Mouse (Mus musculus): ENCODE data around the gene Mipep.

Mipep gene

DNA sequence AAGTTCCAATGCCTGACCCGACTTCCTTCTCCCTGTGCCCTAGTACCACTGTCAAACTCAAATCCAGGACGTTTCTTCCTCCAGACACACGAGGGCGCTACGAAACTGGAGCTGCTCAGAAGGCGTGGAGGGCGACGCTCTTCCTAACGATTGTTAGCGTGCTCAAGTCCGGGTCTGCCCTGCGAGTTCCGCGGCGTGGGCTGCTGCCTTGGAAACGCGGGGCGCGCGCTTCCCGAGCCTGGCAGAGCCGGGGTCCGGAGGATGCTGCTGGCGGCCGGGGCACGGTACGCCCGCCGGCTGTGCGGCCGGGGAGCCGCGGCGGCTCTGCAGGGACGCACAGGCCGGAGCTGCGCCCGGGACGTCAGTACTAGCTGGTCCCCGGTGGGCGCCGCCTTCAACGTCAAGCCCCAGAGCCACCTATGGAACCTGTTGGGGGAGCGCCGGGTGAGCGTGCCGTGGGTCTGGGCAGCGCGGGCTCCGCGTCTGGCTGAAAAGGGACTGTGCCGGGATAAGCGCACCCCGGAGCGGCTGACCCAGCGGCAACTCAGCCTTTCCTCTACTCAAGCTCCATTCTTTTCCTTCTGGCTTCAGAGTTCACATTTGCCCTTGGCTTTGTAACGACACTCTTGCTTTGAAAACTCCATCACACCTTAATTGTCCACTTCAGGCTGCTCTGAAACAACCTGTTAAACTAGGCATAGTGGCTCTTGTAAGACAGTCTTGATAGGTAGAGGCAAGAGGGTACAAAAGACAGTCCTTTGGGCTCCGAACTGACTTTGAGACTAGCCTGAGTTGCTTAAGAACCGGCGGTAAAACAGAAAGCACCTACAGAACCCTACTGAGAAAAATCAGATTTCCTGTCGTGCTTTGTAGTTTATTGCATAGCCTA is at the start of gene Mipep:
Gene Mipep (plus strand): TSS at position 147 of the 889 bp plus-strand sequence.
- peak; percentile 92 for DNase-seq (ENCODE audit: low read depth, low spot score)

DNA sequence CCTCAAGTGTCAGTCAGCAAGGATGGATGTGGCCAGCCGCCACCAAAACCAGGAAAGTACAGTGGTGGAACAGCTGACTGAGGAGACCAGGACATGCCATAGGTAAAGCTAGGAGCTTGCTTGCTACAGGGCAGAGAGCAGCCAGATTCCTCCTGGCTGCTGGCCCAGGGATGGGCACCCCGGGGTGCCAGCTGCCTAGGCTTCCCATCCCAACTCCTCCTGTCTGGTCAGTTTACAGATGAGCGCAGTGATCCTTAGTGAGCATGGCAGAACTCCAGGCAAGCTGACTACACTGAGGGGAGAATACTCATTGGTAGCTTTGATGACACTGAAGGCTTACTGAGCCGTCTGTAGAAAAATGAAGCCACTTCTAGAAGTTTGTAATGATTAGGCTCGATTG is 49.2 kb upstream of the Mipep start:
- DNase-seq (ENCODE audit: low read depth, low spot score): no peak

DNA sequence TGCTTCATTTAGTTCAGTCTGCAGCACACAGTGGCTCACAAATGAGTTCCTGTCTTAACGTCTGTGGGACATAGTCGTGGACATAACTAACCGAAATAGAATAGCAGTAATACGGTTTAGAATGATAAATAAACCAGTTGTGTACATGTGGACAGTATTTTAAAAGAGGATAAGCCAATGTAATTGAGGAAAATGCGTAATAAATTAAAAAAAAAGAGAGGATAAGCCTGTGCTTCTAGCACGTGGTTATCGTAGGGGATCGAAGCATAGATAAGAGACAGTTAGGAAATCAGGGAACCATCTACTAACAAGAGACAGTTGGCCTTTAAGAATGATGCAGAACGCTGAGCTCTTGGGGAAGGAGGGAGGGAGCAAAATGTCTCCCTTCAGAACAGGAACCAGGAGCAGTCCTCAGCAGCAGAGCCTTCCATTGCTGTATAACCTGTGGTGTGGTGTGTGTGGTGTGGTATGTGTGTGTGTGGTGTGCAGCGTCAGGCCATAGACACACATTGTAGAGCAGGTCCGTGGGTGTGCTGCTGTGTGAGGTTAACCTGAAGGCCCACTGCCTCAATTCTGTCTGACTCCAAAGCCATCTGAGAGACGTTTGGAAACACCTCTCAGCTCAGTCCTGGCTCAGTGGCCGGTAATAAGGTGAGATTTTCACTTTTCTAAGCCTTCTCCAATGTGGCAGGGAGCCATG is 48.4 kb upstream of the Mipep start:
- DNase-seq (ENCODE audit: low read depth, low spot score): no peak

DNA sequence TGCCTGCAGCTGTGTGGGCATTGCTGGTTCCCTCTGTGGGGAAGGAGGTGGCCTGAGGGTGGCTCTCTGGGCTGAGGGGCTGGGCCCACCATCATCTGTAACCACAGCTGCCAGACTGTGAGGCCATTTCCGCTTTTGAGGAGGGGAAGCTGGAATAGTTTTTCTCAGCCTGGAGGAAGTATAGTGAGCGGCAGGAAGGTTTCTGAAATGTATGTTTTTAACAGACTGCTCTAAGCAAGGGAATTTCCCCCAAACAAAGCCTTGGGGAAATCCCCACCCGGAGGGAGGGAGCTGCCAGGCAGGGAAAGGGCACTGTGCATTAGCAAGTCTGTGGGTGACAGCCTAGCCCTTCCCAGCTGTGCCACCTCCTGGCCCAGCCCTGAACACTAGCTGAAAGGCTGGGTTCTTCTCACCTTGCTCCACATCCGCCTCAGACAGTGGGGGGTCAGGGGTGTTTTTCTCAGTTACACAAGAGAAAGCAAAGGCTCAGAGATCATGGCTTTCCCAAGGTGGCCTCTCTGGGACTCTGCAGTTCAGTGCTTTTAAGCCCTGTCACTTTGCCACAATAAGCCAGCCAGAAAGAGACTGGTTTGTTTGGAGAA is 47.7 kb upstream of the Mipep start:
- DNase-seq (ENCODE audit: low read depth, low spot score): peak; percentile 26

DNA sequence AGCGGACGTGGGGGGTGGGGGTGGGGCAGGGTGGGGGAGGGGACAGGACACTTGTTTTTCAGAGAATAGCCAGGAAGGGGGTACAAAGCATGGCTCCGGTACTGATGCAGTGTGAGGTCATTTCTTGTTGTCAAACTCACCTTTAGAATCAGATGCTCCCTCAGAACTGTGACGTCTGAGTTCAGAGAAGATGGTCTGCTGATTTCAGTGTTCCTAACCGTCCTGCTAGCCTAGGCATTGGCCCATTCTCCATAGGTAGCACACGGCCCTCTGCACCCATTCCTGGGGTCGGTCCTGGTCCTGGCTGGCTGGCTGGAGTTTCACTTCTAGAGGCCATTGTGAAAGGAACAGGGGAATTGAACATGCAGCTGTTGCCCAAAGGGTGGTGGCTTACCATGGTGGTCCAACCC is 47.2 kb upstream of the Mipep start:
- no peak for DNase-seq (ENCODE audit: low read depth, low spot score)

DNA sequence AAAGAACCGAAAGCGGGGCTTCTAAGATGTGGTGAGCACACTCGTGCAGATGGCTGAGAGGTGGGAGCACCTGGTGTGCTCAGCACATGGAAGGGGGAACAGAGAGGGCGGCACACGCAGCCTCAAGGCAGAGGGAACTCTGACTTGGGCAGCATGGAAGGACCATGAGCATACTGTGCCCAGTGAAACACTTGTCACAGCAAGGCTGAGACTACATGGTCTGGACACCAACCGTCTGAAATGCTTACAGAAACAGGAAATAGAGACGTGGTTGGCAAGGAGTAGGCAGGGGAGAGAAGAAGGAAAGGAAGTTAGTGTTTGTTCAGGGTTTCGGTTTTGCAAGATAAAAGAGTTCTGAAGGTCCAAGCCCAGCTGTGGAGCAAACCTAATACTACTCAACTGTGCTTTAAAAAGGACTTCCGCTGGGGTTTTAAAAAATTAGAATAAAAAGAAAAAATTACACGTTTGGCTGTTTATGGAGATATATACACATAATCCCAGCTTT is 45.9 kb upstream of the Mipep start:
- DNase-seq (ENCODE audit: low read depth, low spot score): no peak

DNA sequence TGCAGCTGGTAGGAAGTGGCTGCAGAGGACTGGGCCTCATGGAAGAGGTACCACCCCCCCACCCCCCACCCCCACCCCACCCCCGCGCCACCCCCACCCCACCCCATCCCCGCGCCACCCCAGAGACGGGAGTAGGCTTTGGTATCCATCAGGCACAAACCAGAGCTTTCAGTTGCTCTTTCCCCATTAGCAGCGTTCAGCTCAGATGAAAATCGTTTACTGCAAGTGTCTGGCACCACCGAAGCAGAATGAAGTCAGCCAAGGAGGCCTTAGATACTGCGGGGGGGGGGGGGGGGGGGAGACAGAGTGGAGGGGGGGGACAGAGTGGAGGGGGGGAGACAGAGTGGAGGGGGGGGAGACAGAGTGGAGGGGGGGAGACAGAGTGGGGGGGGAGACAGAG is 45.2 kb upstream of the Mipep start:
- DNase-seq (ENCODE audit: low read depth, low spot score): no peak

DNA sequence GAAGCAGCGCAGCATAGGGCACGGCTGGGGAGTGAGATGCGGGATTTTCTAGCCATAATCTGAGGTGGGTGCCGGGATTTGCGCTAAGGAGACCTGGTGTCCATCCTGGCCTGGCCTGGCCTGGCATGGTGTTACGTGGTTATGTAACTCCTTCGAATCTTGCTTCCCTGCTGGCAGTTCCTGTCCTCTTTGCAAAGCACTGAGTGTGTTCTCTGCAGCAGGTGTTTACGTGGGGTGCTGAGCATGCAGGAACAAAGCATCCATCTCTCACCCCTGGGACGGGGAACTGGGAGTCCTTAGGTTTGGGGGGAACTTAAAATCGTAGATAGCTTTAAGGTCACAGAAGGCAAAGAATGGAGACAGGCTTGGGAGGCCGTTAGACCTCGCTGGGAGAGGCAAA is 44.8 kb upstream of the Mipep start:
- DNase-seq (ENCODE audit: low read depth, low spot score): no peak

DNA sequence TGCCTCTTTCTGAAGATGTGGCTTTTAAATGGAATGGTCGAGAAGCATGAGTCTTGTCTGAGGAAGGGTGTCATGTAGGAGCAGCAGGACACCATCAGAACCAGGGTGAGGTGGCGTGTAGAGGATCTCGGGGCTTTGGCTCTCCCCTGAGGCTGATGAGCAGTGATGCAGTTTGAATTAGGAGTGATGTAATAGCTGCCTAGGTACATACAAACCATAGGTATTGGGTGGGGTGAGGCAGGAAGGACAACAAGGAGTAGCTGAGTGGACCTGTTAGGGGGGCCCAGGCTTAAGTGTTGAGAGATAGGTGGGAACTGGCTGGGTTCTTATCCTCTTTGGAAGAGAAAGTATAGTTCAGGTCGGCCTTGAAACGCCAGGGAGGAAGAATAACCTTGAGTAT is 43.9 kb upstream of the Mipep start:
- no peak for DNase-seq (ENCODE audit: low read depth, low spot score)

DNA sequence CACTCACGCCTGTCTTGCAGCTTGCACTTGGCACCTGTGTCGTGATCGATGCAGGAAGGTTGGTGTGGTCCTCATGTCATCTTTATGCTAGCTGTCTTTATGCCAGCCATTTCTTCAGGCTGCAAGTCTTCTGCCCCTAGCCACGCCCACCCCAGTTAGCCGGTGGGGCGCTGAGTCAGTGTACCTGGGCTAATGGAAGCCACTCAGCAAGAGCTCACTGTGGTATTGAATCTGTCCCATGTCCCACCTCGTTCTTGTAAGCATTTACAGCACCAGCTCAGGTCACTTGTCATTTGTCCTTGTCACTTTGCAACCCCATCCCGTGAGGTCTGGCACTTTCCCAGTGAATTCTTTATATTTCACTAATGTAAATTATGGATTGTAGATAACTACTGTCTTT is 43.3 kb upstream of the Mipep start:
- DNase-seq (ENCODE audit: low read depth, low spot score): no peak

DNA sequence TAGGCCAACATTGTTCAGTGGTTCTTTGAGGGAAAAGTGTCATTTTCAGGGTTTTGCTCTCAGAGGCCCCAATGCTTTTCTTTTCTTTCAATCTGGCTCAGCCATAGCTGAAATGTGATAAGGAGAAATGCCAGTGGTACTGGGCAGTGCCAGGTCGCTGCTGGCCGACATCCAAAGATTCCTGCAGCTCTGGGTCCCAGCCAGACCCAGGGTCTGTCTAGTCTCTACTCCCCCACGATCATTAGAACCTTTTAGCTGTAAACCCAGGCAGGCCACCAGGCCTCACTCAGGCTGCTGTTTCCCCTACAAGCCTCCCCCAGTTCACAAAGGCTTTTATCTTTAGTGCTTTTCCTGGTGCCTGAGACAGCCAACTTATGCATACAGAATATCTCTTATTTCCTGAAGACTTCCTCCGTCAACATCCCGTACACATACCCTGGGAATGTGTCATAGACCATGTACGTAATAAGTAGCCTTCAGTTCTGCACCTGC is 42.8 kb upstream of the Mipep start:
- no peak for DNase-seq (ENCODE audit: low read depth, low spot score)

DNA sequence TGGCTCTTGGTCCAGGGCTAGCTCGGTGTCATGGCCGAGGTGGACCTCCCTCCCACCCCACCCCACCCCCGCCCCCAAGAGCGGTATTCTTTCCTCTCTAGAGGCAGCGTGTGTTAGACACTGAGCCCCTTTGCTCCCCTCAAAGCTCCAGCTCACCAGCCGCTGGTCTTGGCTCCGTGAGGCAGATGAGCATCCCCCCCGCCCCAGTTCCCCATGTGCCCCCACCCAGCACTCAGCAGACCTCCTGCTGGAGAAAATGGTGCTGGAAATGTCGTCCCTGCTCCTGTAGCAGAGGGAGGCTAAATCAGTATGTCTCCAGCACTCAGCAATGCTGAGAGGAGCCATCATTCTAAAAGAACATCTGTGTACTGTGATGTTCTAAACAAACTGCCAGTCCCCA is 40.7 kb upstream of the Mipep start:
- DNase-seq (ENCODE audit: low read depth, low spot score): no peak

DNA sequence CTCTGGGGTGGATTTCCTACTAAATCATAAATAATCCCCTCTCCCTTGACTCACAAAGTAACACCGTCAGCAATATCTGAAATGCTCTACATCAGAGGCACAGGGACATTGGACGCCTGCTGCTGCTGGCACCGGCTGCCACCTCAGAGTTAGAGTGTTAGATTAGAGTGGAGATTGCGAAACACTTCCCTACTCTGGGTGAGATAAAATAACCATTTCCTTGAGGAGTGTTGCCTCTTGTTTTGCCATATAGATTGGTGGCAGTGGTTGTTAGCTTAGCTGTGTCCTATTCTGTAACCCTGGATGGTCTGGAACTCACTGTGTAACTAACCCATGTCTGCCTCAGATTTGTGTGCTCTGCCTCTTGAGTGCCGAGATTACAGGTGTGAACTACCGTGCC is 39.2 kb upstream of the Mipep start:
- no peak for DNase-seq (ENCODE audit: low read depth, low spot score)

DNA sequence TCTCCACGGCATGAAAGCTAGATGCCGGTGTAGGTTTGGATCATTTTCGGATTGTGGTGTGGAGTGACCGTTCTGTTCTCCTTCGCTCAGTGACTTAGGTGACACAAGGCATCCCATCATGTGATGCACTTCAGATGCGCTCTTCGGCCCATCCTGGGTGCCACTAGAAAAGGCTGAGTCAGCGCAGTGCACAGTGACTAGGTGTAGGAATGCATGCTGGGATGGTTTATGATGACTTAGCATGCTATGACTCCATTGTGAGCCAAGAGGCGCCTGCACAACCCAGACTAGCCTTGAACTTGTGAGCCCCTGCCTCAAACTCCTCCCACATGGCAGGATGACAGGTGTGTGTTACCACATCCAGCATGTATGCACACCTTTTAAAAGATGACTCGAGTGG is 38.2 kb upstream of the Mipep start:
- DNase-seq (ENCODE audit: low read depth, low spot score): no peak

DNA sequence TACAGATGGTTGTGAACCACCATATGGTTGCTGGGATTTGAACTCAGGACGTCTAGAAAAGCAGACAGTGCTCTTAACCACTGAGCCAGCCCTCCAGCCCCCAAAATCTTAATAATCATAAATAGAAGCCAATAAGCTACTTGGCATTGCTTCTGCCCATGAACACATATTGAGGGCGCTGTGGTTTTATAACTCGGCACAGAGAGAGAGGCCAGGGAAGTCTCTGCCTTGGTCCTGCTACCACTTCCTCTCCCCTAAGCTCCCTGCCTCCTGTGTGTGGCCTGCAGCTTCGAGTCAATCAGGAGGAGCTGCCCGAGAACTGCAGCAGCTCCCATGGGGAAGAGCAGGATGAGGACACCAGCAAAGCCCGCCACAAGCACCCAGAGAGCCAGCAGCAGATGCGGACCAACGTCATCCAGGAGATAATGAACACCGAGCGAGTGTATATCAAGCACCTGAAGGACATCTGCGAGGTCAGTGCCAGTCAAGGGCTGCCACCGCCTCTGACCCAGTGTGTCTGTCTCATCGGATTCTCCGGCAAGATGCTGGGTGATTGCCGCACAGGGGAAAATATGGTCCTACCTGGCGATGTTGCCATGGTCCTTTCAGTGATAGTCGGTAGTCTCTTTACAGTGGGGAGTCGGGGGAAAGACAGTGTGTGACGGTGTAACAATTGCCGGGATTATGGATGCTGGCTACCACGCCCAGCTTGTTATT is 37.1 kb upstream of the Mipep start:
- DNase-seq (ENCODE audit: low read depth, low spot score): no peak

DNA sequence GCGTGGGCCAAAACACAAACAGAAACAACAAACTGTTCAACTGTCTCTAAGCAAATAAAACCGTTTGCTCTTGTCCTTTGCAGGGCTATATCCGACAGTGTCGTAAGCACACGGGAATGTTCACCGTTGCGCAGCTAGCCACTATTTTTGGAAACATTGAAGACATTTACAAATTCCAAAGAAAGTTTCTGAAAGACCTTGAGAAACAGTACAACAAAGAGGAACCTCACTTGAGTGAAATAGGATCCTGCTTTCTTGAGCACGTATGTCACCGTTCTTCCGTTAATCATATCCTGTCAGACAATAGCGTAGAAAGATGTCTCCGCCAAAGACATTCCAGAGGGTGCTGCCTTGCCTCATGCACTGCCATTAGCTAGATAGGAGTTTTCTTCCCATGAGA is 34.5 kb upstream of the Mipep start:
- DNase-seq (ENCODE audit: low read depth, low spot score): no peak

DNA sequence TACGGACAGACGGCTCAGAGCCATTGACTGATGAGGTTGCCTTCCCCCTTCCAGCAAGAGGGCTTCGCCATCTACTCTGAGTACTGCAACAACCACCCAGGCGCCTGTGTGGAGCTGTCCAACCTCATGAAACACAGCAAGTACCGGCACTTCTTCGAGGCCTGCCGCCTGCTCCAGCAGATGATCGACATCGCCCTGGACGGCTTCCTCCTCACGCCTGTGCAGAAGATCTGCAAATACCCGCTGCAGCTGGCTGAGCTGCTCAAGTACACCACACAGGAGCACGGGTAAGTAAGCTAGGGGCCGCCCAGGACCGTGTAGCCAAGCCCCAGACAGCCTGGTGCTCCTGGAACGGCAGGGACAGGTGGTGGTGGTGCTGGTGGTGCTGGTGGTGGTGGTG is 32.8 kb upstream of the Mipep start:
- DNase-seq (ENCODE audit: low read depth, low spot score): no peak

DNA sequence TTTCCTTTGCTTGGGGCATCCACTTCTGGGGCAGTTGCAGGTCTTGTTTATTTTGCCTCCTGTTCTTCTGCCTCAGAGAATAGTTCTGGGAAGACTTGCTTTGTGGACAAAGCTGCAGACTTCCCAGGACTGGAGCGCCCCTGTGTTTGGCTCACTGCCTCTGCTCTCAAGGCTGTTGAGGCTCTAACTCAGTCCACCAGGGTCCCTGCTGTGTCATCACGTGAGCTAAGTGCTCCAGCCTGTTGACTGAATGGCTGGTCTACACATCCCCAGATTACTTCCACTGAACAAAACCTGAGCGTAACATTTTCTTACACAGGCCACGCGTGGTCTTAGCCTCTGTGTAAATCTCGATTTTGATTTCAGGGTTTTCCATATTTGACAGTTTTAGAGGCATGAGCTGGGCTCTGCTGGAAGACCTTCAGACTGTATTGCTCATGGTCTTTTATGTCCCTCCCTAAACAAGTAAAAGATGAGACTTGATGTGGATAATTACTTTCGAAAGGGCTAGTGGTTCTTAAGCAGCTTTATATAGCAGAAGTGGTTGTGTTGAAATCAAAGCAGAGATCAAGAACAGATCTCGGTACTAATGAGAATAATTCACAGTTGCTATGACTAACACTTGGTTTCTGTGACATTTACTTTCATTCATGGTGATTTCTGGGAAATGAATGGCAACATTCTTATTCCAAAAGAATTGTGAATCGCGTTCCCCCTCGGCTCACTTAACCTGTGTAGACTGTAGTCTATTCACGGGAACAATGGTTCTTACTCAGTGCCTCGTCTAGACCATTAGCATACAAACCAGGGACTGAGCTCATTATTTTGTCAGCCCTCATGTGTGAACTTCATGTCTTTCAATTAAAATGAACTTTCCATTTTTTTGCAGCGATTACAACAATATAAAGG is 31.2 kb upstream of the Mipep start:
- no peak for DNase-seq (ENCODE audit: low read depth, low spot score)

DNA sequence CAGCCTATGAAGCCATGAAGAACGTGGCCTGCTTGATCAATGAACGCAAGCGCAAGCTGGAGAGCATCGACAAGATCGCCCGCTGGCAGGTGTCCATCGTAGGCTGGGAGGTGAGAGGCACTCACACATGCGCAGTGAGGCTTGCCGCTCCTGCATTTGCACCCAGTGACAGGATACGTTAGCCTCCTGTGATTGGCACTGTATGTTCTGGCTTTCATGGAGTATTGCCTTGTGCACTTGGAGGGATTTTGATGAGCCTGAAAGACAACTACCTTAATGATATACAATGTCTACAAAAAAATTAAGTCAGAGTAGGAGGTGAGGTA is 30.6 kb upstream of the Mipep start:
- no peak for DNase-seq (ENCODE audit: low read depth, low spot score)

DNA sequence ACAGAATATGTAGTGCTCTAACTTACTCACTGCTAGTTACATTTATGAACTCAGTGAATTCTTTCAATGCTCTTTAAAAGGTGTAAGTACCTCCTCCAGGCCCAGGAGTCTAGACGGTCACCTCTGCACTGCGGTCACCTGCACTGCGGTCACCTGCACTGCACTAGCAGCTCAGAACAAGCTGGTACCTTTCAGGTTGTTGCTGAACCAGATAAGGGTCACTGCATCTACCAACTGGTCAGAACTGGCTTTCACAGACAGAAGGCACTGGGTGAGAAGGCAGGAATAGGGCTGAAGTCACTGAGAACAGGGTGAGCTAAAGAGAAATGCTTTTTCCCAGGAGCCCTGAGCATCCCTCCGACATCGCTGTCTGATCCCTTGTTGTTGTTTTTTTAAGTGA is 29.7 kb upstream of the Mipep start:
- DNase-seq (ENCODE audit: low read depth, low spot score): no peak

DNA sequence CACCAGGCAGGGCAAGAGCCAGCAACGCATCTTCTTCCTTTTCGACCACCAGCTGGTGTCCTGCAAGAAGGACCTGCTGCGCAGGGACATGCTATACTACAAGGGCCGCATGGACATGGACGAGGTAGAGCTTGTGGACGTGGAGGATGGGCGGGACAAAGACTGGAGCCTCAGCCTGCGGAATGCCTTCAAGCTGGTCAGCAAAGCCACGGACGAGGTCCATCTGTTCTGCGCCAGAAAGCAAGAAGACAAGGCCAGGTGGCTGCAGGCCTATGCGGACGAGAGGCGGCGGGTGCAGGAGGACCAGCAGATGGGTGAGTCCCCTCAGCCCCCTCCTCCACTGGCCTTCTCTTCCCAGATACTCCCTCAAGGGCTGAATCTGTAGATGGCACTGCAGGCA is 28.1 kb upstream of the Mipep start:
- DNase-seq (ENCODE audit: low read depth, low spot score): no peak

All from forelimb bud, embryonic 11.5 days (tissue).